Mouse (Mus musculus): ENCODE data around the gene Calcb.
A peak's percentile ranks its signal among the peaks of the same experiment; 100 is the strongest.

- TF ChIP-seq CTCF (IDR thresholded peaks at IDR 0.05; ENCODE audit: low read depth) (peak; percentile 39), EP300 (IDR thresholded peaks at IDR 0.05; ENCODE audit: low read depth) (no peak)
These were observed 22.1 kb downstream of the Calcb start for GRCm38 (mm10) chr7:114740360-114741165.
